Mouse (Mus musculus) brain, embryonic 14.5 days (tissue): ENCODE measurements at regions not wholly inside any gene's neighbourhood (a gene's known extent, or its start where the extent isn't known, plus 50 kb on each side); places are given as distances from the start of the nearest gene placed in this dataset.

Experiments
- CTCF ChIP-seq: fragments of 200-500 bp; IDR thresholded peaks from 2 replicates; pipeline ENCODE4 v1.5.1; 2012; ENCODE audit warnings: inconsistent platforms, mild to moderate bottlenecking, moderate library complexity, borderline replicate concordance; ENCODE audit not compliant: insufficient read depth, insufficient read length; ENCODE audit errors: extremely low read depth
- POLR2A ChIP-seq: fragments of 200-500 bp; IDR thresholded peaks from 2 replicates; pipeline ENCODE4 v1.6.1; 2012; ENCODE audit warnings: mild to moderate bottlenecking, inconsistent platforms, borderline replicate concordance; ENCODE audit not compliant: poor library complexity, insufficient read depth, insufficient read length, severe bottlenecking; ENCODE audit errors: extremely low read depth

- TF ChIP-seq CTCF (no peak), POLR2A (no peak)
These were observed 74.3 kb upstream of the Zfp706 start for GRCm38 (mm10) chr15:37081836-37082235.
